Mouse (Mus musculus): Measurements from ENCODE around the gene Tspan9.
A peak's percentile ranks its signal among the peaks of the same experiment; 100 is the strongest.

Gene Tspan9

DNA sequence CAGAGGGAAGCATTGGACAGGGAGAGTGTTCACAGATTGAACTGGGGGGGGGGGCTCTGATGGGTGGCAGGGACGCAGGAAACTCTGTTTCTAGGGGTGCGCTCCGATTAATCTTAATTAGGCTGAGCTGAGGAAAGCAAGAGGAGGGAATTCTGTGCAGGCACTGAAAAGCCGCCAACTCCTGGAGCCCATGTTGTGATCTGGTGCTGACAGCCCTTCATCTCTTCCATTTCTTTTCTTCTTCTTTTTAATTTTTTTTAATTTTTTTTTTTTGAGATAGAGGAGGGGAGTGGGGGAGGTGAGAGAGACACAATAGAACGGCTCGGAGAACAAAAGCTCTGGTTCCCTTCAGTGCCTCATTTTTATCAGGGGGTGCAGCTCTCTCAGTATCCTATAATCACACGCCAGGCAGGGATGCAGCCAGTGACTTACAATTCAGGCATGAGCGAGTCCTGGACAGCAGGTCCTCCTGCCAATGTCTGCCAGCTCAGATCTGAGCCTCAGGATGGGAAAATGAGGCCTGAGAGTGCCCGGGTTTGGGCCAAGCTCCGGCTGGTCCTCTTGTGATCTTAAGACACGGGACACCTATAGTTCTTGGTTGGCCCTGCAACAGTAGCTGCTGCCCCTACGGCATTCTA is 72.4 kb downstream of the Tspan9 start:
- no peak for DNase-seq

- no peak for DNase-seq
Measured at GRCm38 (mm10) chr6:128070072-128070872, 73.1 kb downstream of the Tspan9 start.

- DNase-seq: no peak
Measured at GRCm38 (mm10) chr6:128068144-128068543, 75.2 kb downstream of the Tspan9 start.

DNA sequence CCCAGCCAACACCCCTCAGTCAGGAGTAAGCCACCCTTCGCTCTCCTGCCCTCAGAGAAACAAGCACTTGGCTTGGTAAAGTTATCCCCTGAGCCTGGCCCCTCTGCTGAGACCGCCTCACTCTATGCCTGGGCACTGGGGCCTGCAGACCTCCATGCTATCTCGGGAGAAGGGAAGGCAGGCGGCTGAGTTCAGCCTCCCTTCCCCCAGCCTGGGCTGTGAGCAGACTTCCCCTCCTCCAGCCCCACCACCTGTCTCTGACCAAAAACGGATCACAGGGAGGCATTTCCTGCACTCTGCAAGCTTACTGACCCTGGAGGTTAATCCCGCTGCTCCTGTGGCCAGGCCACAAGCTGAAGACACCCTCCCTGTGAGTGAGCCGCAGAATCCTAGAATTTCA is 77.4 kb downstream of the Tspan9 start:
- no peak for DNase-seq

DNA sequence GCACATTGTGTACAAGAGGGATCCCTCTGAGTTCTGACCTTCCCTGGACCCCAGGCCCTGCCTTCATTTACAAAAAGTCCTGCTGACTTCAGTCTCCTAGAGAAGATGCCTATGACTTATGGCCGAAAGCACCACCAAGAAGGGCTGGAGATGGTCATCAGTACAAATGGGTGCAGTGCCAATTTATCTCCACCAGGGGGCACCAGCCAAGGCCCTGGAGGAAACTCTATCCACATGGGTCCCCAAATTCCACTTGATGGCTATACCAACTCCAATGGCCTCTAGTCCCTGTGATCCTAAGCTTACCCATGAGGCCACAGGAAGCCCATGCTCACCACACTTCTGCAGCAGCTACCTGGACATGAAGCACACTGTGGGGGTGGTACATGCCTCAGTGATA is 79.9 kb downstream of the Tspan9 start:
- DNase-seq: peak in 1 of 2 experiments; percentile 13

DNA sequence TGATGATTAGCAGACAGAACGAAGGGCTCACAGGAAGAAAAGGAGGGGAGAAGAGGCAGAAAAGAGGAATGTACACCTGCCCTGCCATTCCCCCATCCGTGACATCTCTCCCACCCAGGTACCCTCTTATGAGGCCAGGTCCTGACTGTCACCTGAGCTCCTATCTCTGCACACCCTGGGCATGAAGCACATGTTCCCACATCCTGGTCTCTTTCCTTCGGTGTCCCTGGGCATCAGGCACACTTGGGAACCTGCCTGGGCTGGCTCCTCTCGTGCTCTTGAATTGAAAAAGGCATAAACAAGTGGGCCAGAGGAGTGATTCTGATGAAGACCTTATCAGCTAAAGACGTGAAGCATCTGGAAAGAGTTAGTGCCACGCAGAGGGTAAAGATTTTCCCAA is 80.6 kb downstream of the Tspan9 start:
- no peak for DNase-seq

DNA sequence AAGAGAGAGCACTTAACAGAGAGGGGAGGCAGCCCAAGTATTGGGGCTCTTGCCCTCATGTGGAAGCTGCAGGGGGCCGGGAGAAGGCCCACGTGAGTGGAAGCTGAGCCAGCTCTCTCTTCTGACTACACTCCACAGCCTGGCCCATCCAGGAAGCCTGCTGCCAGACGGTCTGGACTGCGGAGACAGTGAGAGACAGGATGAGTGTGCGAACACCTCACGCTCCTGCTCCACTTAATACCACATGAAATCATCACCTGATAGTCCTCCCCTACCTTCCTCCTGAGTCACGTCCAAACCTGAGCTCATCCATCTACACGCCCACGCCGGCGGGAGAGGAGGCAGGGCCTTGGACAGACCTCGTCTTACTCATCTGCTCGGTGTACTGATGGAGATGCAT is 81.2 kb downstream of the Tspan9 start:
- DNase-seq: no peak

GRCm38 (mm10) chr6:128061342-128061741 is 82.1 kb downstream of the Tspan9 start:
- DNase-seq: no peak

GRCm38 (mm10) chr6:128058570-128058969 is 84.8 kb downstream of the Tspan9 start:
- DNase-seq: no peak

GRCm38 (mm10) chr6:128058157-128058556 is 85.2 kb downstream of the Tspan9 start:
- no peak for DNase-seq

DNA sequence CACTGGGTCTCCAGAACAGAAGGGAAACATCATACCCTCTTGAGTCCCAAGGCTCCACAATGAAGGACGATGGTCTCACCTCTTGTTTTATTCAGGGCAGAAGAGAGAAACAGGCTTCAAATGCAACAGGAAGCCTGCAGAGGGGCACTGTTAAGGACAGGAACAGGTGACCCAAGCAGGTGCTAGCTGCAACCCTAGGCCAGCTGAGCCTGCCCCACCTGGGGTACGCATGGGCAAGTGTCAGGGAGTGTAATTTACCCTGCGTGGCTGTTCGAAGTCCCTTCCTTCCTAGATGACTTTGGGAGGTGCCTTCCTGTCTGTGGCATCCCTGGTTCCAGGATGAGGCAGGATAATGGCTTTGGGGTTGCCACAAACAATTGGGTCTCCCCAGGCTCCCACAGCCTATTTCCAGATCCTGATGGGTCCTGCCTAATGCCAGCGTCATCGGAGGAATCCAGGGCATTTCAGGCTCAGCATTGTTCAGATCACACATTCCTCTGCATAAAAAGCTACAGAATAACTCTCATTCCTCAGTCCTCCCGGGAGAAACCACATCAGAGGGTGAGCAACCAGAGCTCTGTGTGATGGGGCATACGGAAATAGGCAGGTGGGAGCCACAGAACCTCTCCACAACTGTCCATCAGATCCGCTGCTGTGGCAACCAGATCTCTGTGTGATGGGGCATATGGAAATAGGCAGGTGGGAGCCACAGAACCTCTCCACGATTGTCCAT is 90.2 kb downstream of the Tspan9 start:
- no peak for DNase-seq

DNA sequence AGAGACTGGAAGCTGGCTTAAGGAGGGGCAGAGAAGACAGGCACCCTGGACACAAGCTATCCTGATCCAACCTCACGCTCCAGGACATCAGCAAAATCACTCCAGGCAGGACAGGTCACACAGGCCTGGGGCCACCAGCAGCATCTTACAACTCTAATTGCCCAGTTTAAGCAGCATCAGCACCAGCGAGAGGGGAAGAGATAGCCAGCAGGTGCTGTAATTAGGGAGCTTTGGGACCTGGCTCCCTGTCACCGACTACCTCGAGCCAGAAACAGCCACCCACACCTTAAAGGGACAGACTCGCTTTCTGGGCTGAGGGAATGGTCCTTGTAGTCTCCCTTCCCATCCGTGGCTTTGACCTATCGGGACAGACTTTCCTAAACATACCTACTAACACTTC is 95.7 kb downstream of the Tspan9 start:
- no peak for DNase-seq

GRCm38 (mm10) chr6:128047239-128047638 is 96.2 kb downstream of the Tspan9 start:
- DNase-seq: no peak

GRCm38 (mm10) chr6:128046799-128047198 is 96.6 kb downstream of the Tspan9 start:
- no peak for DNase-seq

- no peak for DNase-seq
Measured at GRCm38 (mm10) chr6:128044691-128045090, 98.7 kb downstream of the Tspan9 start.

DNA sequence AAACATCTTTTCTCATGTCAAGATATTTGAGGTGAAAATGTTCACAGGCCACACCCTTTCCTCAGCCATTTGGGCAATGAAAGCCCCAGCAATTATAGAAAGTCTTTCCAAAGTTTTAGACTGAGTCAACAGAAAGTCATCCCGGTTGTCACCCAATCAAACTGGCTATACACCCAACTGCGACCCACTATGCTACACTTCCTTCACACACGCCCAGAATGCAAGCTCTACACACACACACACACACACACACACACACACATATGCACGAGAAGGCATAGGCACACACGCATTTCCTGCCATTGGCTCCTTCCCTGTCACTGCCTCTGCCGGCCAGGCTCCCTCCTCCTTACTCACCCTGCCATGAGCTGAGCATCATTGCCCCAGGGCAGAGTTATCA is 99.9 kb downstream of the Tspan9 start:
- DNase-seq: no peak

- no peak for DNase-seq
Measured at GRCm38 (mm10) chr6:128041836-128042235, 101.6 kb downstream of the Tspan9 start.

- no peak for DNase-seq
Measured at GRCm38 (mm10) chr6:128039077-128039766, 104.2 kb downstream of the Tspan9 start.

GRCm38 (mm10) chr6:128038568-128038967 is 104.8 kb downstream of the Tspan9 start:
- DNase-seq: no peak

GRCm38 (mm10) chr6:128036597-128036996 is 106.8 kb downstream of the Tspan9 start:
- DNase-seq: no peak

GRCm38 (mm10) chr6:128035930-128036309 is 107.5 kb downstream of the Tspan9 start:
- DNase-seq: no peak

DNA sequence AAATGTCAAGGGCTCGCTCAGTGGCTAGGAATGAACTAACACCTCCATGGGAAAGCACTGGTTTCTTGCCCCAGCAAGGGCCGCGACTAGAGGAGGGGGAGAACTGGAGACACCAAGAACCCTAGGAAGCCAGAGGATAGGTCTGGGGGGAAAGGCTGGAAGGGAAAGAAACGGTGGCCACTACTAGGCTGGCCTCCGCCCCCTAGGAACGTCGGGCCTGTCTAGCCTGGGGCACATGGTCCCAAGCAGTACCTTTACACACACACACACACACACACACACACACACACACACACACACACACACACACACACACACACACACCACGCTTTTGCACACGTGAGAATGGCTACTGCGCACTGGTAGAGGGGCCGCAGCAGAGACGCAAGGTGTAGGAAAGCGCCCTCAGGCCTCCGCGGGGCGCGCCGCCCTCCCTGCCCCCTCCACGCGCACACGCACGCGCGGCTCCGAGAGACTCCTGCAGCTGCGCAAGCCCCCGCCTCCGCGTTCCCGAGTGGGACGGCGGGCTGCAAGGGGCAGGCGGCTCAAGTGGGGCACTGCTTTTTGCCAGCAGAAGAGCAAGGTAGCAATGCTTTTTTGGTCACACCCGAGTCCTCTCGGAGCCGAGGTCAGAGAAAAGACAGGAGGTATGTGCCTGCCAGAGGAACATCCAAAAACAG is 108.0 kb downstream of the Tspan9 start:
- DNase-seq: no peak

All from spleen, adult 18-20 months (tissue).